Mouse (Mus musculus): Measurements from ENCODE around the gene Olfr806. TPM values are rescaled to one million over a fixed set of nuclear protein-coding genes. Genes with fewer than 3 reads are reported as not detected.

Gene Olfr806
- not detected for polyA plus RNA-seq (2014; fragmentation: Illumina TruSeq; extraction: RNeasy Lipid Tissue Mini Kit (QIAGEN cat#74804); ENCODE audit: insufficient read depth, low read depth, low replicate concordance)

GRCm38 (mm10) chr10:129741821-129742220 is at the start of gene Olfr806:
Gene Olfr806, minus strand, starts transcription at chr10:129741921.

GRCm38 (mm10) chr10:129774338-129774737 is 32.6 kb upstream of the Olfr806 start, which contains the start of gene Olfr809:
Gene Olfr809, plus strand, starts transcription at chr10:129774638.

DNA sequence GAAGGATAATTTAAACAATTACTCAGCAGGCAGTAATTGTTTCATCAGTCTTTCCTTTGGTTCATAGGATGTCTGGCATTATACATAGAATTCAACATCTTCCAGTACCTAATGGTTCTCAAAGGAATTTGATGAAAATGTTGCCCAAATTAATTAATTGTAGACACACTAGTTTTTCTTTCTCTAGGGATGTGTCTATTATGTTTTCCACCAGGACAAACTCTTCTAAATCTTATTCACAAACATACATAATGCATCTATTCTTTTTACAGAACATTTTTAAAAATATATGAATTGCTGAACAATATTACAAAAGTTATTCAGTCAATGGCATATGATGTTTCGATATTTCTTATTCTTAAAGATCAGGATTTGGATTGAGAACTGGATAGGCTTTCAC is 23.5 kb upstream of the Olfr806 start, which contains the start of gene Olfr808:
Gene Olfr808 (plus strand): TSS at position 301 of the 400 bp plus-strand sequence.

DNA sequence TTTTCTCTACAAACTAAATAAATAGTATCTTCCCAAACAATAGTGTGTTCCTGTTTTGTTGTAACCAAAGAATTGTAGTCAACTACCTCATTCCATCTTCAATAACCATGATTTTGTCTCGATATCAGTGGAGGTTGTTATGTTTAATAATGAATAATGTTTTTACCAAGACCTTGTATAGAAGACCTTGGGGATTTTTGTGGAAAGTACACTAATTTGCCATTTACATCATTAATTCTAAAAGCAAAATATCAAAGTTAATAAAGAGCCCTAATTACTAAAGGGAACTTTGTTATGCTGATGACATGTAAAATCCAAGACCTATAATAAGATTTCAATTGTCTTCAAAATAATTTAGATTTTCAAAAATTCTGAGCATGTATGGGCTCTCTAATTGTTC is 16.0 kb upstream of the Olfr806 start, which contains the start of gene Olfr807:
Gene Olfr807 (minus strand): TSS at position 101 of the 400 bp plus-strand sequence.

GRCm38 (mm10) chr10:129729275-129729674 is 12.4 kb downstream of the Olfr806 start, which contains the start of gene Olfr805:
Gene Olfr805, minus strand, starts transcription at chr10:129729375.

GRCm38 (mm10) chr10:129702910-129703309 is 38.8 kb downstream of the Olfr806 start, which contains the start of gene Olfr804:
Gene Olfr804, plus strand, starts transcription at chr10:129703210.

GRCm38 (mm10) chr10:129694186-129694585 is 47.5 kb downstream of the Olfr806 start, which contains the start of gene Olfr803:
Gene Olfr803, minus strand, starts transcription at chr10:129694286.

DNA sequence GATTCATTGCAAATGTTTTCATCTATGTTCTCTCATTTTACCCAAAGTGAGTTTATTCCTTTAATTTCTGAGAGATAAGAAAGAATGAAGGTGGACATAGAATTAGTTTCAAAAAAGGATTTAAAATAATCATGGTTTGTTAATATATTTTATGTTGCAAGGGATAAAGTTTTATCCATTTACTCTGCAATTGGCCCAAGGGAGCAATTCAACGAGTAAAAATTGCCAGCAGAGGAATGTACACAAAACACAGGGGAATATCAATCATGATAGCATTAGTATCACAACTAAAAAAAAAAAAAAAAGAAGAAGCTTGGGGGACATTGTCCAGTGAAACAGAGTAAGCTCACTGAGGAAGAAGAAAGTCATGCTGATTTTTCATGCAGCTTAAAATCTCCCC is 53.7 kb downstream of the Olfr806 start, which contains the start of gene Olfr802:
Gene Olfr802 (minus strand): TSS at position 101 of the 400 bp plus-strand sequence.

Other genes with a start within 250 kb of the Olfr806 start
- gene Olfr790, start 243.4 kb downstream of the Olfr806 start, polyA plus RNA-seq (2014; fragmentation: Illumina TruSeq; extraction: RNeasy Lipid Tissue Mini Kit (QIAGEN cat#74804); ENCODE audit: insufficient read depth, low read depth, low replicate concordance) = not detected
- gene Olfr791, start 220.1 kb downstream of the Olfr806 start, polyA plus RNA-seq (2014; fragmentation: Illumina TruSeq; extraction: RNeasy Lipid Tissue Mini Kit (QIAGEN cat#74804); ENCODE audit: insufficient read depth, low read depth, low replicate concordance) = not detected
- gene Olfr792, start 202.8 kb downstream of the Olfr806 start, polyA plus RNA-seq (2014; fragmentation: Illumina TruSeq; extraction: RNeasy Lipid Tissue Mini Kit (QIAGEN cat#74804); ENCODE audit: insufficient read depth, low read depth, low replicate concordance) = not detected
- not detected for gene Olfr794, start 174.3 kb downstream of the Olfr806 start, polyA plus RNA-seq (2014; fragmentation: Illumina TruSeq; extraction: RNeasy Lipid Tissue Mini Kit (QIAGEN cat#74804); ENCODE audit: insufficient read depth, low read depth, low replicate concordance)
- gene Olfr796, start 129.4 kb downstream of the Olfr806 start, polyA plus RNA-seq (2014; fragmentation: Illumina TruSeq; extraction: RNeasy Lipid Tissue Mini Kit (QIAGEN cat#74804); ENCODE audit: insufficient read depth, low read depth, low replicate concordance) = not detected
- not detected for gene Olfr798, start 114.0 kb downstream of the Olfr806 start, polyA plus RNA-seq (2014; fragmentation: Illumina TruSeq; extraction: RNeasy Lipid Tissue Mini Kit (QIAGEN cat#74804); ENCODE audit: insufficient read depth, low read depth, low replicate concordance)
- not detected for gene Olfr799, start 104.4 kb downstream of the Olfr806 start, polyA plus RNA-seq (2014; fragmentation: Illumina TruSeq; extraction: RNeasy Lipid Tissue Mini Kit (QIAGEN cat#74804); ENCODE audit: insufficient read depth, low read depth, low replicate concordance)
- gene Olfr800, start 84.2 kb downstream of the Olfr806 start, polyA plus RNA-seq (2014; fragmentation: Illumina TruSeq; extraction: RNeasy Lipid Tissue Mini Kit (QIAGEN cat#74804); ENCODE audit: insufficient read depth, low read depth, low replicate concordance) = not detected
- gene Olfr801, start 68.1 kb downstream of the Olfr806 start, polyA plus RNA-seq (2014; fragmentation: Illumina TruSeq; extraction: RNeasy Lipid Tissue Mini Kit (QIAGEN cat#74804); ENCODE audit: insufficient read depth, low read depth, low replicate concordance) = not detected
- not detected for gene Olfr802, start 53.8 kb downstream of the Olfr806 start, polyA plus RNA-seq (2014; fragmentation: Illumina TruSeq; extraction: RNeasy Lipid Tissue Mini Kit (QIAGEN cat#74804); ENCODE audit: insufficient read depth, low read depth, low replicate concordance)
- gene Olfr803, start 47.6 kb downstream of the Olfr806 start, polyA plus RNA-seq (2014; fragmentation: Illumina TruSeq; extraction: RNeasy Lipid Tissue Mini Kit (QIAGEN cat#74804); ENCODE audit: insufficient read depth, low read depth, low replicate concordance) = not detected
- gene Olfr804, start 38.7 kb downstream of the Olfr806 start, polyA plus RNA-seq (2014; fragmentation: Illumina TruSeq; extraction: RNeasy Lipid Tissue Mini Kit (QIAGEN cat#74804); ENCODE audit: insufficient read depth, low read depth, low replicate concordance) = not detected
- not detected for gene Olfr805, start 12.5 kb downstream of the Olfr806 start, polyA plus RNA-seq (2014; fragmentation: Illumina TruSeq; extraction: RNeasy Lipid Tissue Mini Kit (QIAGEN cat#74804); ENCODE audit: insufficient read depth, low read depth, low replicate concordance)
- gene Olfr807, start 15.9 kb upstream of the Olfr806 start, polyA plus RNA-seq (2014; fragmentation: Illumina TruSeq; extraction: RNeasy Lipid Tissue Mini Kit (QIAGEN cat#74804); ENCODE audit: insufficient read depth, low read depth, low replicate concordance) = not detected
- not detected for gene Olfr808, start 23.6 kb upstream of the Olfr806 start, polyA plus RNA-seq (2014; fragmentation: Illumina TruSeq; extraction: RNeasy Lipid Tissue Mini Kit (QIAGEN cat#74804); ENCODE audit: insufficient read depth, low read depth, low replicate concordance)
- not detected for gene Olfr809, start 32.7 kb upstream of the Olfr806 start, polyA plus RNA-seq (2014; fragmentation: Illumina TruSeq; extraction: RNeasy Lipid Tissue Mini Kit (QIAGEN cat#74804); ENCODE audit: insufficient read depth, low read depth, low replicate concordance)
- not detected for gene Olfr810, start 53.0 kb upstream of the Olfr806 start, polyA plus RNA-seq (2014; fragmentation: Illumina TruSeq; extraction: RNeasy Lipid Tissue Mini Kit (QIAGEN cat#74804); ENCODE audit: insufficient read depth, low read depth, low replicate concordance)
- not detected for gene Olfr811, start 62.5 kb upstream of the Olfr806 start, polyA plus RNA-seq (2014; fragmentation: Illumina TruSeq; extraction: RNeasy Lipid Tissue Mini Kit (QIAGEN cat#74804); ENCODE audit: insufficient read depth, low read depth, low replicate concordance)
- not detected for gene Olfr812, start 104.2 kb upstream of the Olfr806 start, polyA plus RNA-seq (2014; fragmentation: Illumina TruSeq; extraction: RNeasy Lipid Tissue Mini Kit (QIAGEN cat#74804); ENCODE audit: insufficient read depth, low read depth, low replicate concordance)
- gene Olfr813, start 113.4 kb upstream of the Olfr806 start, polyA plus RNA-seq (2014; fragmentation: Illumina TruSeq; extraction: RNeasy Lipid Tissue Mini Kit (QIAGEN cat#74804); ENCODE audit: insufficient read depth, low read depth, low replicate concordance) = not detected
- not detected for gene Olfr814, start 137.9 kb upstream of the Olfr806 start, polyA plus RNA-seq (2014; fragmentation: Illumina TruSeq; extraction: RNeasy Lipid Tissue Mini Kit (QIAGEN cat#74804); ENCODE audit: insufficient read depth, low read depth, low replicate concordance)
- gene Olfr815, start 163.9 kb upstream of the Olfr806 start, polyA plus RNA-seq (2014; fragmentation: Illumina TruSeq; extraction: RNeasy Lipid Tissue Mini Kit (QIAGEN cat#74804); ENCODE audit: insufficient read depth, low read depth, low replicate concordance) = not detected
- not detected for gene Olfr816, start 173.7 kb upstream of the Olfr806 start, polyA plus RNA-seq (2014; fragmentation: Illumina TruSeq; extraction: RNeasy Lipid Tissue Mini Kit (QIAGEN cat#74804); ENCODE audit: insufficient read depth, low read depth, low replicate concordance)
- not detected for gene Olfr818, start 207.2 kb upstream of the Olfr806 start, polyA plus RNA-seq (2014; fragmentation: Illumina TruSeq; extraction: RNeasy Lipid Tissue Mini Kit (QIAGEN cat#74804); ENCODE audit: insufficient read depth, low read depth, low replicate concordance)
- not detected for gene Olfr819, start 225.3 kb upstream of the Olfr806 start, polyA plus RNA-seq (2014; fragmentation: Illumina TruSeq; extraction: RNeasy Lipid Tissue Mini Kit (QIAGEN cat#74804); ENCODE audit: insufficient read depth, low read depth, low replicate concordance)
- gene Olfr247, start 234.2 kb upstream of the Olfr806 start, polyA plus RNA-seq (2014; fragmentation: Illumina TruSeq; extraction: RNeasy Lipid Tissue Mini Kit (QIAGEN cat#74804); ENCODE audit: insufficient read depth, low read depth, low replicate concordance) = not detected
- gene Gm10310, start 243.1 kb upstream of the Olfr806 start, polyA plus RNA-seq (2014; fragmentation: Illumina TruSeq; extraction: RNeasy Lipid Tissue Mini Kit (QIAGEN cat#74804); ENCODE audit: insufficient read depth, low read depth, low replicate concordance) = not detected